Mouse (Mus musculus): ENCODE results near the gene Aunip.

Aunip gene

GRCm38 (mm10) chr4:134515614-134516013, 4.8 kb downstream of the Aunip start:
- DNase-seq (ENCODE audit: low spot score), result no peak

GRCm38 (mm10) chr4:134516981-134517380, 6.2 kb downstream of the Aunip start:
- no peak for DNase-seq (ENCODE audit: low spot score)

- DNase-seq (ENCODE audit: low spot score), result no peak
These were observed 6.9 kb downstream of the Aunip start for GRCm38 (mm10) chr4:134517719-134518118.

- DNase-seq (ENCODE audit: low spot score), result no peak
These were observed 7.7 kb downstream of the Aunip start for GRCm38 (mm10) chr4:134518541-134518940.

- DNase-seq (ENCODE audit: low spot score), result no peak
These were observed 8.5 kb downstream of the Aunip start for GRCm38 (mm10) chr4:134519281-134519680.

GRCm38 (mm10) chr4:134523447-134523846, 12.6 kb downstream of the Aunip start:
- DNase-seq (ENCODE audit: low spot score), result no peak

- DNase-seq (ENCODE audit: low spot score), result no peak
These were observed 15.0 kb downstream of the Aunip start for GRCm38 (mm10) chr4:134525806-134526205.

GRCm38 (mm10) chr4:134526220-134526619, 15.4 kb downstream of the Aunip start:
- DNase-seq (ENCODE audit: low spot score), result no peak

- no peak for DNase-seq (ENCODE audit: low spot score)
These were observed 22.1 kb downstream of the Aunip start for GRCm38 (mm10) chr4:134532928-134533327.

GRCm38 (mm10) chr4:134533421-134533820, 22.6 kb downstream of the Aunip start:
- no peak for DNase-seq (ENCODE audit: low spot score)

- DNase-seq (ENCODE audit: low spot score), result no peak
These were observed 23.5 kb downstream of the Aunip start for GRCm38 (mm10) chr4:134534124-134534886.

GRCm38 (mm10) chr4:134534932-134535786, 24.4 kb downstream of the Aunip start, which contains the start of gene Mtfr1l:
Gene Mtfr1l (minus strand): TSS chr4:134535387.
- DNase-seq (ENCODE audit: low spot score), result peak; percentile 96

- DNase-seq (ENCODE audit: low spot score), result no peak
These were observed 25.0 kb downstream of the Aunip start for GRCm38 (mm10) chr4:134535787-134536151.

GRCm38 (mm10) chr4:134538997-134539580, 28.3 kb downstream of the Aunip start:
- no peak for DNase-seq (ENCODE audit: low spot score)

GRCm38 (mm10) chr4:134542726-134543125, 31.9 kb downstream of the Aunip start:
- DNase-seq (ENCODE audit: low spot score), result no peak

- peak; percentile 83 for DNase-seq (ENCODE audit: low spot score)
These were observed 32.5 kb downstream of the Aunip start for GRCm38 (mm10) chr4:134543261-134543660.

- no peak for DNase-seq (ENCODE audit: low spot score)
These were observed 36.3 kb downstream of the Aunip start for GRCm38 (mm10) chr4:134546814-134547705.

- DNase-seq (ENCODE audit: low spot score), result no peak
These were observed 37.6 kb downstream of the Aunip start for GRCm38 (mm10) chr4:134548169-134548938.

GRCm38 (mm10) chr4:134549899-134550298, 39.1 kb downstream of the Aunip start:
- no peak for DNase-seq (ENCODE audit: low spot score)

- no peak for DNase-seq (ENCODE audit: low spot score)
These were observed 40.9 kb downstream of the Aunip start, which contains the start of gene Selenon for GRCm38 (mm10) chr4:134551494-134552316. Gene Selenon (minus strand): TSS chr4:134552166.
